Mouse (Mus musculus) liver, embryonic 14.5 days (tissue): ENCODE data around the gene Ankfn1. TPM values are rescaled to one million over a fixed set of nuclear protein-coding genes. Genes with fewer than 3 reads are reported as not detected.

Source experiments
- ATAC-seq: fragments of 200-750 bp; cut with Nextera tagmentation; 2 replicates; pipeline ENCODE4 v1.8.0; 2017; ENCODE audit warnings: moderate number of reproducible peaks, mild to moderate bottlenecking, moderate library complexity; ENCODE audit not compliant: insufficient read depth
- DNase-seq, 3 experiments: peaks; one replicate each; pipeline ENCODE4 v3.0.0-alpha.2; 2012 to 2013; ENCODE audit warnings: low read depth in 3 of 3, low spot score in 3 of 3
- H3K27ac ChIP-seq: fragments of 300-500 bp; sonication (generic); 2 replicates; pipeline ENCODE4 v1.5.1; 2014; ENCODE audit warnings: moderate library complexity, mild to moderate bottlenecking, control low read depth, inconsistent platforms
- H3K27me3 ChIP-seq: fragments of 300-500 bp; sonication (generic); 2 replicates; pipeline ENCODE4 v1.6.1; 2014; ENCODE audit warnings: mild to moderate bottlenecking, low read length, moderate library complexity; ENCODE audit not compliant: control insufficient read depth, insufficient read depth
- H3K36me3 ChIP-seq: fragments of 300-500 bp; sonication (generic); replicated peaks from 2 replicates; pipeline ENCODE4 v1.6.1; 2014; ENCODE audit warnings: low read depth; ENCODE audit not compliant: control insufficient read depth, insufficient read depth
- H3K4me1 ChIP-seq, 2 experiments: fragments of 200-500 bp in 1 of 2; fragments of 300-500 bp in 1 of 2; sonication (generic) in 1 of 2; replicated peaks; 2 replicates each; pipeline ENCODE4 v1.6.1; 2012 to 2014; ENCODE audit warnings: antibody characterized with exemption in 1 of 2, inconsistent platforms in 1 of 2, low read length in 1 of 2; ENCODE audit not compliant: control insufficient read depth in 2 of 2, insufficient read depth in 2 of 2
- H3K4me2 ChIP-seq: fragments of 300-500 bp; sonication (generic); 2 replicates; pipeline ENCODE4 v1.6.1; 2014; ENCODE audit warnings: low read depth, mild to moderate bottlenecking, control low read depth, moderate library complexity
- H3K4me3 ChIP-seq, 2 experiments: fragments of 200-500 bp in 1 of 2; fragments of 300-500 bp in 1 of 2; sonication (generic) in 1 of 2; 2 replicates each; pipeline ENCODE4 v1.5.1; 2012 to 2014; ENCODE audit warnings: low read depth in 2 of 2, low read length in 2 of 2, mild to moderate bottlenecking in 2 of 2, control low read depth in 1 of 2, inconsistent platforms in 1 of 2, moderate library complexity in 1 of 2; ENCODE audit not compliant: insufficient read depth in 1 of 2
- H3K9ac ChIP-seq: fragments of 300-500 bp; sonication (generic); replicated peaks from 2 replicates; pipeline ENCODE4 v1.6.1; 2014; ENCODE audit warnings: mild to moderate bottlenecking, control low read depth, moderate library complexity
- H3K9me3 ChIP-seq: fragments of 300-500 bp; sonication (generic); 2 replicates; pipeline ENCODE4 v1.6.1; 2016; ENCODE audit warnings: low read length, mixed read lengths; ENCODE audit not compliant: control insufficient read depth
- CTCF ChIP-seq: IDR thresholded peaks from 2 replicates; pipeline ENCODE4 v1.5.1; 2016; ENCODE audit warnings: antibody characterized with exemption, low read depth, control low read depth
- EP300 ChIP-seq: IDR thresholded peaks from 2 replicates; pipeline ENCODE4 v1.6.1; 2016; ENCODE audit warnings: antibody characterized with exemption, low read depth
- WGBS: fragments of 180-500 bp; shearing (Covaris S2); extraction: QIAGEN DNeasy Blood & Tissue Kit; methylation state at CpG from one replicate; pipeline ENCODE4 v1.1.7; 2014; ENCODE audit not compliant: insufficient replicate concordance; 5-methylcytosine and 5-hydroxymethylcytosine counted together
- polyA plus RNA-seq, 2 experiments: library from polyadenylated mRNA; depleted of rRNA in 1 of 2; stranded (reverse) in 1 of 2; unstranded in 1 of 2; fragments of >200 nt; fragmentation: Nextera tagmentation in 1 of 2; extraction: Ambion mirVana in 1 of 2; gene quantifications; 2 replicates each; pipeline versions ENCODE4 v1.2.1 to v1.2.3; 2012 to 2014

The Ankfn1 gene
- polyA plus RNA-seq, 2 experiments = not detected

GRCm38 (mm10) chr11:89568246-89568645, 209.2 kb downstream of the Ankfn1 start:
- Histone ChIP-seq H3K9me3 (no peaks in the 10 kb centered on the region), H3K27ac (no peak overlapping the region), H3K9ac (no peak overlapping the region), H3K4me3 (no peak overlapping the region), H3K4me2 (no peak overlapping the region), H3K4me1 (no peaks in the 10 kb centered on the region), H3K27me3 (no peaks in the 10 kb centered on the region), H3K36me3 (no peaks in the 10 kb centered on the region)
- TF ChIP-seq EP300 (no peak), CTCF (no peak)
- WGBS = 66% methylated on average over 4 of the region's 4 CpGs
- DNase-seq = no peak
- ATAC-seq = no peak

GRCm38 (mm10) chr11:89551441-89551840, 226.0 kb downstream of the Ankfn1 start:
- H3K9ac ChIP-seq = no peak overlapping the region
- ATAC-seq = no peak
- H3K27ac ChIP-seq = no peak overlapping the region
- no peak for DNase-seq
- H3K27me3 ChIP-seq = no peaks in the 10 kb centered on the region
- H3K4me1 ChIP-seq = no peaks in the 10 kb centered on the region
- H3K4me3 ChIP-seq = no peak overlapping the region
- 68% methylated on average over 11 of the region's 11 CpGs for WGBS
- no peak for TF ChIP-seq EP300
- TF ChIP-seq CTCF = no peak
- no peaks in the 10 kb centered on the region for H3K36me3 ChIP-seq
- no peak overlapping the region for H3K4me2 ChIP-seq
- H3K9me3 ChIP-seq = no peaks in the 10 kb centered on the region

- WGBS = 48% methylated on average over 3 of the region's 3 CpGs
- TF ChIP-seq EP300 (no peak), CTCF (no peak)
These were observed 226.5 kb downstream of the Ankfn1 start for GRCm38 (mm10) chr11:89550921-89551320.

GRCm38 (mm10) chr11:89548786-89549185, 228.7 kb downstream of the Ankfn1 start:
- no peak overlapping the region for H3K4me3 ChIP-seq
- ATAC-seq (no peak), DNase-seq (no peak)
- TF ChIP-seq CTCF (no peak), EP300 (no peak)
- WGBS = 39% methylated on average over 4 of the region's 4 CpGs
- no peak overlapping the region for H3K4me2 ChIP-seq
- H3K27me3 ChIP-seq = no peaks in the 10 kb centered on the region; the same call in 1 of the 2 replicates
- H3K36me3 ChIP-seq = no peaks in the 10 kb centered on the region
- H3K9ac ChIP-seq = no peak overlapping the region
- H3K9me3 ChIP-seq = no peaks in the 10 kb centered on the region
- H3K4me1 ChIP-seq = no peaks in the 10 kb centered on the region
- no peak overlapping the region for H3K27ac ChIP-seq

More at GRCm38 (mm10) chr11:89550921-89551320, 226.5 kb downstream of the Ankfn1 start:
- Histone ChIP-seq H3K9ac (no peak overlapping the region), H3K9me3 (no peaks in the 10 kb centered on the region), H3K4me2 (no peak overlapping the region), H3K27ac (no peak overlapping the region), H3K4me3 (no peak overlapping the region), H3K4me1 (no peaks in the 10 kb centered on the region), H3K27me3 (no peaks in the 10 kb centered on the region), H3K36me3 (no peaks in the 10 kb centered on the region)
- ATAC-seq = no peak
- DNase-seq = no peak

GRCm38 (mm10) chr11:89546164-89546563, 231.3 kb downstream of the Ankfn1 start:
- ATAC-seq = no peak

More at GRCm38 (mm10) chr11:89546164-89546563, 231.3 kb downstream of the Ankfn1 start:
- H3K4me3 ChIP-seq = no peak overlapping the region
- no peak overlapping the region for H3K9ac ChIP-seq
- no peak for DNase-seq
- no peaks in the 10 kb centered on the region for H3K36me3 ChIP-seq
- TF ChIP-seq EP300 (no peak), CTCF (peak; percentile 46)
- no peaks in the 10 kb centered on the region for H3K9me3 ChIP-seq
- WGBS = 26% methylated on average over 7 of the region's 7 CpGs
- H3K27ac ChIP-seq = no peak overlapping the region
- no peak overlapping the region for H3K4me2 ChIP-seq
- no peaks in the 10 kb centered on the region for H3K4me1 ChIP-seq
- H3K27me3 ChIP-seq = no peaks in the 10 kb centered on the region; the same call in 1 of the 2 replicates
